Mouse (Mus musculus) embryonic facial prominence, embryonic 11.5 days (tissue): Measurements from ENCODE around the gene Dysf. TPM values are rescaled to one million over a fixed set of nuclear protein-coding genes. Genes with fewer than 3 reads are reported as not detected.

ENCODE experiments used
- ATAC-seq: fragments of 200-750 bp; cut with Nextera tagmentation; replicated peaks from 2 replicates; pipeline ENCODE4 v1.8.0; 2017; ENCODE audit warnings: low read depth; ENCODE audit not compliant: insufficient number of reproducible peaks, low FRiP score, low TSS enrichment
- DNase-seq: peaks from one replicate; pipeline ENCODE4 v3.0.0-alpha.2; 2015; ENCODE audit warnings: low spot score
- H3K27ac ChIP-seq: fragments of 300-500 bp; sonication (generic); replicated peaks from 2 replicates; pipeline ENCODE4 v1.5.1; 2014; ENCODE audit warnings: mild to moderate bottlenecking, low read depth, low read length, control low read depth
- H3K27me3 ChIP-seq: fragments of 300-500 bp; sonication (generic); 2 replicates; pipeline ENCODE4 v1.6.1; 2014; ENCODE audit warnings: mild to moderate bottlenecking, low read length, moderate library complexity, mixed read lengths; ENCODE audit not compliant: control insufficient read depth, insufficient read depth
- H3K36me3 ChIP-seq: fragments of 300-500 bp; sonication (generic); replicated peaks from 2 replicates; pipeline ENCODE4 v1.6.1; 2014; ENCODE audit warnings: low read depth, mild to moderate bottlenecking, low read length, moderate library complexity, mixed read lengths; ENCODE audit not compliant: control insufficient read depth, insufficient read depth
- H3K4me1 ChIP-seq: fragments of 300-500 bp; sonication (generic); 2 replicates; pipeline ENCODE4 v1.6.1; 2014; ENCODE audit warnings: low read length, mixed read lengths; ENCODE audit not compliant: control insufficient read depth, insufficient read depth
- H3K4me2 ChIP-seq: fragments of 300-500 bp; sonication (generic); 2 replicates; pipeline ENCODE4 v1.6.1; 2014; ENCODE audit warnings: low read depth, mild to moderate bottlenecking, control low read depth, low read length, moderate library complexity
- H3K4me3 ChIP-seq: fragments of 300-500 bp; sonication (generic); 2 replicates; pipeline ENCODE4 v1.5.1; 2014; ENCODE audit warnings: low read depth, low read length, control low read depth
- H3K9ac ChIP-seq: fragments of 300-500 bp; sonication (generic); replicated peaks from 2 replicates; pipeline ENCODE4 v1.6.1; 2014; ENCODE audit warnings: mild to moderate bottlenecking, control low read depth, low read length
- H3K9me3 ChIP-seq: fragments of 300-500 bp; sonication (generic); replicated peaks from 2 replicates; pipeline ENCODE4 v1.6.1; 2016; ENCODE audit warnings: mild to moderate bottlenecking, low read length, inconsistent platforms, mixed read lengths; ENCODE audit not compliant: control insufficient read depth
- WGBS: fragments of 180-500 bp; shearing (Covaris S2); extraction: QIAGEN DNeasy Blood & Tissue Kit; methylation state at CpG from one replicate; pipeline ENCODE4 v1.1.7; 2014; 5-methylcytosine and 5-hydroxymethylcytosine counted together
- polyA plus RNA-seq: library from polyadenylated mRNA; unstranded; fragments of >200 nt; fragmentation: Nextera tagmentation; extraction: Ambion mirVana; gene quantifications from 2 replicates; pipeline ENCODE4 v1.2.1, GENCODE M21; 2014

Dysf gene
- polyA plus RNA-seq, 1 experiment from 2014 or later: 7.8 TPM

DNA sequence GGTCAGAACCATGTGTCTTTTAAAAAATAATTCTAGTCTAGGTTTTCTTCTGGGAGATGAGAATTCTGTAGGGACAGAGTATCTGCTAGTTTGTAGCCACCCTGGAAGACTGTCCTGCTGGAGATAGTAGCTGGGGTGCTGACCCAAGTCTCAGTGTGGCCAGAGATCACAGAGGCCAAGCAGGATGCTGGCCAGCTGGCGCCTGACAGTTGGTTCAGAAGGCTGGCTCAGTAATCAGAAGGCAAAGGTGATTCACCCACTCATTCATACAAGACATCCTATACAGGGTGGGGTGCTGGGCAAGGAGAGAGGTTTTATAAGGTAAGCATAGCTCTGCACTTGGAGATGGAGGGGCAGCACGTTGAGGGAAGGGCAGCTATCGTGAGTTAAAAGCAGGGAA lies 204.7 kb downstream of the Dysf start:
- no peak overlapping the region for H3K4me2 ChIP-seq
- no peaks in the 10 kb centered on the region for H3K4me1 ChIP-seq
- no peaks in the 10 kb centered on the region for H3K9me3 ChIP-seq
- H3K9ac ChIP-seq: no peak overlapping the region
- WGBS: 63% methylated on average over 3 of the region's 3 CpGs
- H3K27ac ChIP-seq: no peak overlapping the region
- H3K36me3 ChIP-seq: no peaks in the 10 kb centered on the region
- no peaks in the 10 kb centered on the region for H3K27me3 ChIP-seq
- no peak overlapping the region for H3K4me3 ChIP-seq
- ATAC-seq (no peak), DNase-seq (no peak)

DNA sequence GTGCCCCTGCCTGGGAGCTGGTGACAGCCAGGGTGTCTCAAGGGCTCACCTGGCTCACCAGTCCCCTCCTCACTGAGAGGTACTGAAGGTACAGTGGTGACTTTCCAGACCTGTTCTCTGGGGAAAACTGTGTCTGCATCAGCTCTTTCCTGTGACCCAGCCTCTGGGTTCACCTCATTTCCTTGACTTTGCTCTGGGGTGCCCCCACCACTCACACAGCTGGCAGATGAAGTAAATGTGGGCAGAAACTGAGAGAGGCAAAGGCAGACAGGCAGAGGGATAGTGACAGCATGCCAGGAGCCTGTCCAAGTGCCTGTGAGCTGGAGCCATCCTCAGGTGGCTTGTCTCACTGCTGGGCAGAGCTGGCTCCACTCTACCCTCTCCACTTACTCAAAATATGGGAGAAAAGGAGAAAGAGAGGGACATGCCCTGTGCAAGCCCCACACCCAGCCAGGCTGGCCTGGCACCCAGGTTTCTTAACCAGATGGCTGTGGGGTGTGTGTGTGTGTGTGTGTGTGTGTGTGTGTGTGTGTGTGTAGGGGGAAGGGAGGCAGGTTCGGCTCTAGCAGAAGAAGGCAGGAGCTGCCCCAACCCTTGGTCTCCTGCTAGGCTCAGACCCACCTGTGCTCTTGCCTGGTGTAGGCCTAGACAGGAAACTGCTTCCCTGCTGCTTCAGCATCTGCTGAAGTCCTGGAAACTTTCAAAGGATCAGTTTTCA lies 209.0 kb downstream of the Dysf start:
- ATAC-seq: no peak
- Histone ChIP-seq H3K36me3 (no peaks in the 10 kb centered on the region), H3K27me3 (no peaks in the 10 kb centered on the region), H3K9ac (no peak overlapping the region), H3K4me3 (no peak overlapping the region), H3K27ac (no peak overlapping the region), H3K4me1 (no peaks in the 10 kb centered on the region), H3K4me2 (no peak overlapping the region), H3K9me3 (no peaks in the 10 kb centered on the region)
- DNase-seq: no peak
- WGBS: 50% methylated on average over 1 of the region's 1 CpGs

GRCm38 (mm10) chr6:84219119-84219518 lies 210.7 kb downstream of the Dysf start:
- H3K4me3 ChIP-seq: no peak overlapping the region
- 40% methylated on average over 11 of the region's 11 CpGs for WGBS
- H3K27ac ChIP-seq: no peak overlapping the region
- DNase-seq (no peak), ATAC-seq (no peak)
- no peak overlapping the region for H3K4me2 ChIP-seq
- H3K27me3 ChIP-seq: no peaks in the 10 kb centered on the region
- H3K4me1 ChIP-seq: no peaks in the 10 kb centered on the region
- H3K9me3 ChIP-seq: no peaks in the 10 kb centered on the region
- H3K9ac ChIP-seq: no peak overlapping the region
- no peaks in the 10 kb centered on the region for H3K36me3 ChIP-seq

- Histone ChIP-seq H3K36me3 (no peaks in the 10 kb centered on the region), H3K27me3 (no peaks in the 10 kb centered on the region), H3K4me1 (peaks cover 6% of the 10 kb centered on the region; the same call in 1 of the 2 replicates), H3K4me2 (no peak overlapping the region), H3K9me3 (no peaks in the 10 kb centered on the region), H3K4me3 (no peak overlapping the region), H3K9ac (no peak overlapping the region), H3K27ac (no peak overlapping the region)
- no peak for ATAC-seq
- DNase-seq: no peak
- WGBS: 50% methylated on average over 4 of the region's 4 CpGs
Measured at GRCm38 (mm10) chr6:84224861-84225260, 216.5 kb downstream of the Dysf start.

- Histone ChIP-seq H3K4me3 (no peak overlapping the region), H3K4me1 (peaks cover 8% of the 10 kb centered on the region; the same call in 1 of the 2 replicates), H3K36me3 (no peaks in the 10 kb centered on the region), H3K27ac (no peak overlapping the region), H3K27me3 (no peaks in the 10 kb centered on the region), H3K9ac (no peak overlapping the region), H3K4me2 (no peak overlapping the region), H3K9me3 (no peaks in the 10 kb centered on the region)
- 43% methylated on average over 6 of the region's 6 CpGs for WGBS
- no peak for ATAC-seq
- DNase-seq: no peak
Measured at GRCm38 (mm10) chr6:84225587-84225986, 217.2 kb downstream of the Dysf start.

GRCm38 (mm10) chr6:84228196-84228595 lies 219.8 kb downstream of the Dysf start:
- H3K4me2 ChIP-seq: no peak overlapping the region
- H3K9me3 ChIP-seq: no peaks in the 10 kb centered on the region
- no peak overlapping the region for H3K4me3 ChIP-seq
- H3K36me3 ChIP-seq: no peaks in the 10 kb centered on the region
- no peak overlapping the region for H3K27ac ChIP-seq
- 66% methylated on average over 4 of the region's 4 CpGs for WGBS
- ATAC-seq: no peak
- no peak for DNase-seq
- H3K27me3 ChIP-seq: no peaks in the 10 kb centered on the region
- H3K9ac ChIP-seq: no peak overlapping the region
- peaks cover 11% of the 10 kb centered on the region; the same call in 1 of the 2 replicates for H3K4me1 ChIP-seq

DNA sequence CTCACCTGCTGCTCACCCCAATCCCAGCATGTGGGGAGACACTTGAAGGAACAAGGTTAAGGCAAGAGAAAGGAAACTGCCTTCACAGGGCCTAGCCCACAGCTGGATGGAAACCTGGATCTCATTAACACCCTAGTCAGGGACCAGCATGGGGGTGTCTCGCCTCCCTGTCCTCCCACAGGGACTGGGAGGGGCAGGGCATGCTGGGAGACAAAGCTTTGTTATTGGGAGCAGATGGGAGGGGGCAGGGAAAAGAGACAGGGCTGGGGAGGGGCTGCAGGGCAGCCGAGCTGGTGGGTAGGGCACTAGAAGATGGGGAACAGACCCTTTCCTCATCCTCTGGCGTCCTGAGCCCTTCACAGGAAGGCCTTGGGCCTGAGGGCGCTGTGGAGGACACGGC lies 220.4 kb downstream of the Dysf start:
- Histone ChIP-seq H3K9ac (no peak overlapping the region; the same call in 1 of the 2 replicates), H3K36me3 (no peaks in the 10 kb centered on the region), H3K9me3 (no peaks in the 10 kb centered on the region), H3K27ac (peak overlapping the region; percentile 41), H3K4me3 (no peak overlapping the region), H3K4me2 (no peak overlapping the region; the same call in 1 of the 2 replicates), H3K27me3 (no peaks in the 10 kb centered on the region), H3K4me1 (peaks cover 11% of the 10 kb centered on the region; the same call in 1 of the 2 replicates)
- peak; percentile 49; the same call in 1 of the 2 replicates for ATAC-seq
- WGBS: 15% methylated on average over 5 of the region's 5 CpGs
- DNase-seq: peak; percentile 77

DNA sequence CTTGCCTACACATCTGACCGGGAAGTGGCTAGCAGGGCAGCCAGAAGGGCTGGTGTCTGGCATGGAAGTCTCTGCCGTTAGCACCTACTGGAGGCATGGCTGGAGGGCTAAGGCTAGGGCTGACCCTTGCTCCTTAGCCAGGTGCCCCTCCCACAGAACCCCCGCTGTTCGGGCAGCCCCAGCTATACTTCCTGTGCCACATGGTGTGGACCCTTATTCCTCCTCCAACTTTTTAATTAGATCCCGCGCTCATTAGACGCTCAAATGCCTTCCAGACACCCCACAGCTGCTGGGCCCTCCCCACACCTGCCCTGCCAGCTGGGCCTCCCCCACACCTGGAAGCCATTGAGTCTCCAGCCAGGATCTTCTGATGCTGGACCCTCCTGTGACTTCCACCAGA lies 221.3 kb downstream of the Dysf start:
- Histone ChIP-seq H3K4me3 (no peak overlapping the region), H3K4me1 (peaks cover 11% of the 10 kb centered on the region; the same call in 1 of the 2 replicates), H3K9me3 (no peaks in the 10 kb centered on the region), H3K27me3 (no peaks in the 10 kb centered on the region), H3K9ac (no peak overlapping the region), H3K27ac (no peak overlapping the region), H3K36me3 (no peaks in the 10 kb centered on the region), H3K4me2 (no peak overlapping the region)
- ATAC-seq (no peak), DNase-seq (no peak)
- WGBS: 45% methylated on average over 7 of the region's 7 CpGs
